Comparison of ENCODE assay signal across 47 mouse cellular contexts in the genomic region with DNA sequence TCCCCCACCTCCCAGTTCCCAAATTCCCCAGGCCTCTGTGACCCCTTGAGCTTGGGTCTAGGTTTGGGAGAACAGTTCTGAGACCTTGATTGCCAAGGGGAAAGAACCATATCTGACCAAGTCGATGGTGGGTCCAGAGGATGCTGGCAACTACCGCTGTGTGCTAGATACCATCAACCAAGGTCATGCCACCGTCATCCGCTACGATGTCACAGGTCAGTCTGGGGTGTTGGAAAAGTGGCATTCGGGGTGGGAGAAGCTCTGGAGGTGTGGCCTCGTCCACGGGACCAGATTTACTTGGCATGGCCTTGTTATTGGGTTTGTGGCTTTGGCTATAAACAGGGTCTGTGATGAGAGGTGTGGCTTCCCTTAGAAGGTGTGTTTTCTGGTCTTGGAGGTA. TPM values are rescaled to one million over a fixed set of nuclear protein-coding genes. Genes with fewer than 3 reads are reported as not detected.
"Had no signal": no experiment of that assay in that cellular context is flagged by ENCODE, and none has a peak within 500 bp of the region (broad histone marks: within the 10 kb centered on the region; RNA-seq: fewer than 3 reads in every experiment).

No protein-coding gene starts in this region.

- H3K36me3 ChIP-seq: heart, embryonic 13.5 days; heart, embryonic 15.5 days; hindbrain, embryonic 10.5 days; hindbrain, embryonic 12.5 days; hindbrain, embryonic 13.5 days; hindbrain, embryonic 15.5 days; intestine, embryonic 15.5 days; kidney, embryonic 15.5 days had no signal

- H3K27ac ChIP-seq: heart, embryonic 10.5 days; heart, embryonic 13.5 days; heart, embryonic 15.5 days; hindbrain, embryonic 10.5 days; hindbrain, embryonic 12.5 days; hindbrain, embryonic 13.5 days; hindbrain, embryonic 14.5 days; hindbrain, embryonic 15.5 days; hindbrain, postnatal 0 days; intestine, embryonic 15.5 days; kidney, embryonic 15.5 days; kidney, postnatal 0 days; layer of hippocampus, adult 2 months; left cerebral cortex, adult 2 months had no signal

- H3K9me3 ChIP-seq: heart, embryonic 10.5 days; heart, embryonic 12.5 days; heart, embryonic 13.5 days; heart, embryonic 15.5 days; hindbrain, embryonic 10.5 days; hindbrain, embryonic 12.5 days; hindbrain, embryonic 13.5 days; hindbrain, embryonic 15.5 days; intestine, embryonic 15.5 days; kidney, embryonic 15.5 days had no signal

- H3K9ac ChIP-seq: heart, embryonic 12.5 days; heart, embryonic 13.5 days; heart, embryonic 15.5 days; hindbrain, embryonic 13.5 days; hindbrain, embryonic 14.5 days; hindbrain, embryonic 15.5 days; intestine, embryonic 15.5 days; kidney, embryonic 15.5 days had no signal

- H3K4me2 ChIP-seq: heart, embryonic 11.5 days; heart, embryonic 12.5 days; heart, embryonic 13.5 days; heart, embryonic 15.5 days; hindbrain, embryonic 12.5 days; hindbrain, embryonic 13.5 days; hindbrain, embryonic 14.5 days; hindbrain, embryonic 15.5 days; intestine, embryonic 15.5 days; kidney, embryonic 15.5 days had no signal

- H3K4me3 ChIP-seq: heart, embryonic 10.5 days; heart, embryonic 12.5 days; heart, embryonic 13.5 days; heart, embryonic 15.5 days; hindbrain, embryonic 10.5 days; hindbrain, embryonic 12.5 days; hindbrain, embryonic 13.5 days; hindbrain, embryonic 15.5 days; intestine, embryonic 15.5 days; kidney, embryonic 15.5 days; layer of hippocampus, adult 2 months; left cerebral cortex, adult 2 months had no signal

- H3K27me3 ChIP-seq: hindbrain, embryonic 15.5 days had no signal

- DNase-seq: heart, postnatal 36 days; heart, postnatal 4 days; kidney, adult 11 months; kidney, adult 18-20 months; kidney, adult 2 months; kidney, adult 8-10 months; kidney, adult 9 months; kidney, postnatal 10 days; kidney, postnatal 14 days; kidney, postnatal 36 days; kidney, postnatal 4 days; layer of hippocampus, adult 9-11 months; layer of hippocampus, postnatal 36 days had no signal

- ATAC-seq: hindbrain, embryonic 16.5 days; hindbrain, postnatal 0 days; inflammation-experienced regulatory T-cells, adult 6 months; intestine, embryonic 15.5 days; intestine, embryonic 16.5 days; intestine, postnatal 0 days had no signal

RNA-seq across cellular contexts. Expression of a gene that starts 1.8 kb away (rescaled TPM):
- total RNA-seq: hematopoietic stem cell, adult 5-6 weeks had no signal

RNA-seq across cellular contexts. Expression of a gene that starts 3.9 kb away (rescaled TPM):
- total RNA-seq: hematopoietic stem cell, adult 5-6 weeks; layer of hippocampus, adult 18-20 months; layer of hippocampus, adult 2 months; layer of hippocampus, postnatal 10 days; layer of hippocampus, postnatal 25 days; layer of hippocampus, postnatal 36 days had no signal
- polyA plus RNA-seq: hindbrain, embryonic 10.5 days; hindbrain, embryonic 13.5 days; hindbrain, embryonic 14.5 days; hindbrain, embryonic 16.5 days; inflammation-experienced regulatory T-cells, adult 6 months; intestine, embryonic 15.5 days had no signal

RNA-seq across cellular contexts. Expression of a gene that starts 8.4 kb away (rescaled TPM):
- total RNA-seq: heart, postnatal 10 days; heart, postnatal 25 days; heart, postnatal 36 days; heart, postnatal 4 days; hindbrain, postnatal 0 days; layer of hippocampus, adult 2 months; layer of hippocampus, postnatal 14 days; layer of hippocampus, postnatal 25 days; layer of hippocampus, postnatal 36 days; left cerebral cortex, adult 18-20 months; left cerebral cortex, adult 2 months had no signal
- polyA plus RNA-seq: heart, embryonic 10.5 days; heart, embryonic 11.5 days; heart, embryonic 12.5 days; heart, embryonic 13.5 days; heart, postnatal 0 days; hindbrain, embryonic 10.5 days; hindbrain, embryonic 11.5 days; hindbrain, embryonic 12.5 days; hindbrain, embryonic 14.5 days; hindbrain, embryonic 15.5 days; hindbrain, embryonic 16.5 days; hindbrain, postnatal 0 days; inflammation-experienced regulatory T-cells, adult 6 months had no signal

RNA-seq across cellular contexts. Expression of a gene that starts 10.2 kb away (rescaled TPM):
- total RNA-seq: heart, postnatal 10 days; heart, postnatal 25 days; heart, postnatal 36 days; heart, postnatal 4 days; hematopoietic stem cell, adult 5-6 weeks; hindbrain, postnatal 0 days; layer of hippocampus, adult 18-20 months; layer of hippocampus, adult 2 months; layer of hippocampus, adult 8-10 months; layer of hippocampus, postnatal 10 days; layer of hippocampus, postnatal 14 days; layer of hippocampus, postnatal 25 days; layer of hippocampus, postnatal 36 days; left cerebral cortex, adult 18-20 months; left cerebral cortex, adult 2 months had no signal
- polyA plus RNA-seq: heart, embryonic 10.5 days; heart, embryonic 11.5 days; heart, embryonic 12.5 days; heart, embryonic 13.5 days; heart, embryonic 14.5 days; heart, postnatal 0 days; hindbrain, embryonic 10.5 days; hindbrain, embryonic 11.5 days; hindbrain, embryonic 13.5 days; hindbrain, embryonic 14.5 days; hindbrain, embryonic 15.5 days; hindbrain, embryonic 16.5 days; hindbrain, postnatal 0 days; inflammation-experienced regulatory T-cells, adult 6 months; intestine, postnatal 0 days; kidney, adult 2 months; kidney, embryonic 14.5 days; kidney, embryonic 16.5 days had no signal

RNA-seq across cellular contexts. Expression of a gene that starts 14.3 kb away (rescaled TPM):
- total RNA-seq: hematopoietic stem cell, adult 5-6 weeks had no signal
- polyA plus RNA-seq: inflammation-experienced regulatory T-cells, adult 6 months had no signal
